Mouse (Mus musculus) liver, postnatal 0 days (tissue): ENCODE data around the gene Lrmda.

Source experiments
- CTCF ChIP-seq: sonication (generic); IDR thresholded peaks from 2 replicates; pipeline ENCODE4 v1.5.1; 2016; ENCODE audit warnings: antibody characterized with exemption, low read depth
- EP300 ChIP-seq: IDR thresholded peaks from 2 replicates; pipeline ENCODE4 v1.6.1; 2016; ENCODE audit warnings: antibody characterized with exemption, low read depth, mild to moderate bottlenecking

GRCm38 (mm10) chr14:22578986-22579385 is 559.5 kb downstream of the Lrmda start:
- TF ChIP-seq EP300: no peak
- TF ChIP-seq CTCF: no peak
